ENCODE assay signal across 18 mouse cellular contexts in the genomic region with DNA sequence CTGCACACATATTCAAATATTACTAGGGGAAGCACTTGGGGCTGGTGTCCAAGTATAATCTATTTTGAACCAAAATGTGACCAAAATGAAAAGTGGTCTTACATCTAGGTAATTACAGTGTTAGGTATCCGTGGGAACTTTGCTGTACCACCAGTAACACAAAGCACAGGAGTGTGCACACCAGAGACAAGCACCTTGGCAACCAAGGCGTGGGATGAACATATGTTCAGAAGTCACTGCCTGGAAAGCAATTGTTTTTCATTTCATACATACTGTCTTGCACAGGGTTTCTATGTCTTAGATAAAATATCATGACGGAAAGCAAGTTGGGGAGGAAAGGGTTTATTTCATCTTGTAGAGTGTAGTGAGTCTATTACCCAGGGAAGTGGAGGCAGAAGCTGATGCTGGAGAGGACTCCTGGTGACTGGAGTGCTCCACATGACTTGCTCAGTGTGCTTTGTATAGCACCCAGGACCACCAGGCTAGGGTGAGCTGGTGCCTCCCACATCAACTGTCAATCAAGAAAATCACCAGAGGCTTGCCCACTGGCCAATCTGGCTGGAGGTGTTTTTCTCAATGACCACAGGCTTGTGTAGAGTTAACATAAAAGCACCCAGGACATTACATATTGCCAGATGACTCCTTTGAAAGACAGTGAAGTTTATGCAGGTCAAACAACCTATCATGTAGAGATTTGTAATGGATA. TPM values are rescaled to one million over a fixed set of nuclear protein-coding genes. Genes with fewer than 3 reads are reported as not detected.
DNase-seq lines count a peak whose midpoint lies in the region.
"Had no signal": no experiment of that assay in that cellular context is flagged by ENCODE, and none has a peak within 500 bp of the region (broad histone marks: within the 10 kb centered on the region; RNA-seq: fewer than 3 reads in every experiment).

No protein-coding gene starts in this region.

- peak; percentile 75 for DNase-seq in heart, adult 11 months
- no peak for DNase-seq in heart, adult 8-10 months (ENCODE audit: low spot score)
- DNase-seq in layer of hippocampus, adult 11-12 months (ENCODE audit: low spot score) = peak; percentile 25
- no peak for DNase-seq in layer of hippocampus, adult 8-10 months (ENCODE audit: low spot score in 2 of 2)
- DNase-seq in layer of hippocampus, adult 9-11 months = peak; percentile 35
- DNase-seq in layer of hippocampus, postnatal 10 days (ENCODE audit: low spot score in 2 of 2) = no peak
- DNase-seq in brain, adult 2 months (ENCODE audit: low read depth, low spot score) = peak; percentile 50
- DNase-seq: adrenal gland, adult 8-10 months; adrenal gland, postnatal 14 days; adrenal gland, postnatal 36 days; B cell, adult 2 months; cerebellum, adult 11 months; cerebellum, adult 18-20 months; cerebellum, adult 8-10 months; cerebellum, adult 9-11 months; cerebellum, postnatal 14 days; cerebellum, postnatal 36 days; embryo, embryonic 11 days had no signal

RNA-seq across cellular contexts. Expression of gene Il12a, which starts 6.2 kb away (rescaled TPM):
- total RNA-seq in heart, adult 8-10 months (2022) = under 1 TPM in 3 of 4 experiments, not detected in 1; 0.22 to 0.78 (median 0.22) TPM
- 1 to 10 TPM in 2 of 4 experiments, under 1 TPM in 2; 0.52 to 2.6 (median 0.98) TPM for total RNA-seq in layer of hippocampus, adult 8-10 months (2022)
- under 1 TPM in 1 of 2 experiments, not detected in 1; 0.62 TPM for total RNA-seq in layer of hippocampus, postnatal 10 days (2021)

Comparison
In these comparisons a context has a peak if more than half of its experiments do, and no peak if none do; other contexts are left out.
1. DNase-seq: peak in heart, adult 11 months (single experiment), layer of hippocampus, adult 11-12 months (single experiment), layer of hippocampus, adult 9-11 months (single experiment) and brain, adult 2 months (single experiment); none in heart, adult 8-10 months (single experiment), layer of hippocampus, adult 8-10 months (0 of 2) and layer of hippocampus, postnatal 10 days (0 of 2).